Mouse (Mus musculus): ENCODE data around the gene Syt1.

GRCm38 (mm10) chr10:108466539-108466938 lies 544.2 kb downstream of the Syt1 start:
- TF ChIP-seq POLR2A (IDR thresholded peaks at IDR 0.05; ENCODE audit: borderline replicate concordance, extremely low read depth, insufficient read depth, insufficient read length, poor library complexity, severe bottlenecking) (no peak), CTCF (IDR thresholded peaks at IDR 0.05; ENCODE audit: borderline replicate concordance, extremely low read depth, insufficient read depth, insufficient read length) (no peak)
